Mouse (Mus musculus): ENCODE measurements at regions not wholly inside any gene's neighbourhood (a gene's known extent, or its start where the extent isn't known, plus 50 kb on each side); places are given as distances from the start of the nearest gene placed in this dataset.
"Not testable (repeated sequence)": the region's sequence is repeated elsewhere in the genome, so short reads cannot be mapped to it uniquely, and the experiment has no call there.

GRCm38 (mm10) chr12:65478674-65479073, 253.4 kb downstream of the Wdr20rt start:
- not testable (repeated sequence) for ATAC-seq (ENCODE audit: insufficient number of reproducible peaks, insufficient read depth, low FRiP score, low read depth); H3K27ac ChIP-seq (replicated peaks in 1 of 2; ENCODE audit: control insufficient read depth in 1 of 2, insufficient read depth in 1 of 2, low read depth in 2 of 2, low read length in 2 of 2); H3K9me3 ChIP-seq (ENCODE audit: control insufficient read depth, low read length); H3K9ac ChIP-seq (ENCODE audit: low read length); H3K36me3 ChIP-seq (ENCODE audit: control insufficient read depth, insufficient read depth, low read length); H3K4me3 ChIP-seq (ENCODE audit: control insufficient read depth in 1 of 2, insufficient read depth in 1 of 2, low read depth in 1 of 2, low read length in 2 of 2); H3K4me1 ChIP-seq (ENCODE audit: control insufficient read depth in 2 of 2, insufficient read depth in 2 of 2, low read length in 2 of 2); H3K4me2 ChIP-seq (ENCODE audit: low read length); H3K27me3 ChIP-seq (ENCODE audit: control insufficient read depth, insufficient read depth, low read length)
- WGBS, result 43% methylated on average over 9 of the region's 9 CpGs

GRCm38 (mm10) chr12:65480829-65481228, 255.5 kb downstream of the Wdr20rt start:
- H3K27me3 ChIP-seq (ENCODE audit: control insufficient read depth, insufficient read depth, low read length), result no peaks in the 10 kb centered on the region
- no peaks in the 10 kb centered on the region for H3K4me1 ChIP-seq (ENCODE audit: control insufficient read depth in 2 of 2, insufficient read depth in 2 of 2, low read length in 2 of 2)
- WGBS, result 77% methylated on average over 4 of the region's 4 CpGs
- no peak overlapping the region for H3K4me2 ChIP-seq (ENCODE audit: low read length)
- no peak for ATAC-seq (ENCODE audit: insufficient number of reproducible peaks, insufficient read depth, low FRiP score, low read depth)
- no peak overlapping the region for H3K27ac ChIP-seq (replicated peaks in 1 of 2; ENCODE audit: control insufficient read depth in 1 of 2, insufficient read depth in 1 of 2, low read depth in 2 of 2, low read length in 2 of 2)
- H3K4me3 ChIP-seq (ENCODE audit: control insufficient read depth in 1 of 2, insufficient read depth in 1 of 2, low read depth in 1 of 2, low read length in 2 of 2), result no peak overlapping the region
- H3K36me3 ChIP-seq (ENCODE audit: control insufficient read depth, insufficient read depth, low read length), result no peaks in the 10 kb centered on the region
- H3K9ac ChIP-seq (ENCODE audit: low read length), result no peak overlapping the region
- no peaks in the 10 kb centered on the region for H3K9me3 ChIP-seq (ENCODE audit: control insufficient read depth, low read length)

GRCm38 (mm10) chr12:65491092-65491491, 265.8 kb downstream of the Wdr20rt start:
- ATAC-seq (ENCODE audit: insufficient number of reproducible peaks, insufficient read depth, low FRiP score, low read depth), result no peak
- no peaks in the 10 kb centered on the region for H3K36me3 ChIP-seq (ENCODE audit: control insufficient read depth, insufficient read depth, low read length)
- no peak overlapping the region for H3K9ac ChIP-seq (ENCODE audit: low read length)
- H3K9me3 ChIP-seq (ENCODE audit: control insufficient read depth, low read length), result peaks cover 6% of the 10 kb centered on the region; the same call in 1 of the 2 replicates
- 76% methylated on average over 2 of the region's 2 CpGs for WGBS
- H3K4me2 ChIP-seq (ENCODE audit: low read length), result no peak overlapping the region
- no peaks in the 10 kb centered on the region for H3K27me3 ChIP-seq (ENCODE audit: control insufficient read depth, insufficient read depth, low read length)
- H3K4me1 ChIP-seq (ENCODE audit: control insufficient read depth in 2 of 2, insufficient read depth in 2 of 2, low read length in 2 of 2), result no peaks in the 10 kb centered on the region
- no peak overlapping the region for H3K27ac ChIP-seq (replicated peaks in 1 of 2; ENCODE audit: control insufficient read depth in 1 of 2, insufficient read depth in 1 of 2, low read depth in 2 of 2, low read length in 2 of 2)
- H3K4me3 ChIP-seq (ENCODE audit: control insufficient read depth in 1 of 2, insufficient read depth in 1 of 2, low read depth in 1 of 2, low read length in 2 of 2), result no peak overlapping the region

GRCm38 (mm10) chr12:65494388-65495030, 269.2 kb downstream of the Wdr20rt start:
- H3K36me3 ChIP-seq (ENCODE audit: control insufficient read depth, insufficient read depth, low read length), result no peaks in the 10 kb centered on the region
- H3K9me3 ChIP-seq (ENCODE audit: control insufficient read depth, low read length), result peaks cover 4% of the 10 kb centered on the region; the same call in 1 of the 2 replicates
- H3K27me3 ChIP-seq (ENCODE audit: control insufficient read depth, insufficient read depth, low read length), result no peaks in the 10 kb centered on the region
- no peak overlapping the region for H3K4me2 ChIP-seq (ENCODE audit: low read length)
- H3K9ac ChIP-seq (ENCODE audit: low read length), result no peak overlapping the region
- WGBS, result 79% methylated on average over 5 of the region's 5 CpGs
- no peak overlapping the region for H3K27ac ChIP-seq (replicated peaks in 1 of 2; ENCODE audit: control insufficient read depth in 1 of 2, insufficient read depth in 1 of 2, low read depth in 2 of 2, low read length in 2 of 2)
- no peak for ATAC-seq (ENCODE audit: insufficient number of reproducible peaks, insufficient read depth, low FRiP score, low read depth)
- H3K4me1 ChIP-seq (ENCODE audit: control insufficient read depth in 2 of 2, insufficient read depth in 2 of 2, low read length in 2 of 2), result no peaks in the 10 kb centered on the region; a peak in 1 of 4 replicates
- no peak overlapping the region for H3K4me3 ChIP-seq (ENCODE audit: control insufficient read depth in 1 of 2, insufficient read depth in 1 of 2, low read depth in 1 of 2, low read length in 2 of 2)

GRCm38 (mm10) chr12:65496613-65497012, 271.3 kb downstream of the Wdr20rt start:
- Histone ChIP-seq H3K27me3 (ENCODE audit: control insufficient read depth, insufficient read depth, low read length) (no peaks in the 10 kb centered on the region), H3K36me3 (ENCODE audit: control insufficient read depth, insufficient read depth, low read length) (no peaks in the 10 kb centered on the region), H3K9ac (ENCODE audit: low read length) (no peak overlapping the region), H3K9me3 (ENCODE audit: control insufficient read depth, low read length) (peaks cover 4% of the 10 kb centered on the region; the same call in 1 of the 2 replicates), H3K4me3 (ENCODE audit: control insufficient read depth in 1 of 2, insufficient read depth in 1 of 2, low read depth in 1 of 2, low read length in 2 of 2) (no peak overlapping the region), H3K27ac (replicated peaks in 1 of 2; ENCODE audit: control insufficient read depth in 1 of 2, insufficient read depth in 1 of 2, low read depth in 2 of 2, low read length in 2 of 2) (no peak overlapping the region), H3K4me2 (ENCODE audit: low read length) (no peak overlapping the region), H3K4me1 (ENCODE audit: control insufficient read depth in 2 of 2, insufficient read depth in 2 of 2, low read length in 2 of 2) (no peaks in the 10 kb centered on the region; a peak in 1 of 4 replicates)
- WGBS, result 55% methylated on average over 6 of the region's 6 CpGs
- no peak for ATAC-seq (ENCODE audit: insufficient number of reproducible peaks, insufficient read depth, low FRiP score, low read depth)

- no peaks in the 10 kb centered on the region; a peak in 1 of 4 replicates for H3K4me1 ChIP-seq (ENCODE audit: control insufficient read depth in 2 of 2, insufficient read depth in 2 of 2, low read length in 2 of 2)
- peaks cover 4% of the 10 kb centered on the region; the same call in 1 of the 2 replicates for H3K9me3 ChIP-seq (ENCODE audit: control insufficient read depth, low read length)
- no peak overlapping the region for H3K4me3 ChIP-seq (ENCODE audit: control insufficient read depth in 1 of 2, insufficient read depth in 1 of 2, low read depth in 1 of 2, low read length in 2 of 2)
- ATAC-seq (ENCODE audit: insufficient number of reproducible peaks, insufficient read depth, low FRiP score, low read depth), result no peak
- no peak overlapping the region for H3K9ac ChIP-seq (ENCODE audit: low read length)
- no peaks in the 10 kb centered on the region for H3K36me3 ChIP-seq (ENCODE audit: control insufficient read depth, insufficient read depth, low read length)
- H3K27me3 ChIP-seq (ENCODE audit: control insufficient read depth, insufficient read depth, low read length), result no peaks in the 10 kb centered on the region
- WGBS, result 67% methylated on average over 6 of the region's 6 CpGs
- no peak overlapping the region for H3K27ac ChIP-seq (replicated peaks in 1 of 2; ENCODE audit: control insufficient read depth in 1 of 2, insufficient read depth in 1 of 2, low read depth in 2 of 2, low read length in 2 of 2)
- no peak overlapping the region for H3K4me2 ChIP-seq (ENCODE audit: low read length)
Measured at GRCm38 (mm10) chr12:65497602-65498001, 272.3 kb downstream of the Wdr20rt start.

DNA sequence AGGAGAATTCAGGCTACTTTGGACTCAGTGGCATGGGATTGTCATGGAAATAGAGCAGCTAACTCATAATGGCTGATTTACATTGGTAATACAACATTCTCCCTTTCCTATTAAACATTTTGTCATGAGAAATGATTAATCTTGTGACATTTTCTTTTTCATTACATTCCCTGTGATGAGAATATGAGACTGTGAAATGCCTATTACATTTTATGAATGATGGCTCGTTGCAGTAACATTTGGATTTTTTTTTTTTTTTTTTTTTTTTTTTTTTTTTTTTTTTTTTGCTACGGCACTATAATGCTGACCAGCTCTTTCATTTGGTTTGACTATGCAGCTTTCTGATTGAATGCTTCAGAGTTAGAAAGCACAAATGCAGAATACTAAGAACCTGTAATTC, 276.1 kb downstream of the Wdr20rt start:
- WGBS, result 74% methylated on average over 2 of the region's 2 CpGs
- H3K4me3 ChIP-seq (ENCODE audit: control insufficient read depth in 1 of 2, insufficient read depth in 1 of 2, low read depth in 1 of 2, low read length in 2 of 2), result no peak overlapping the region
- no peak overlapping the region for H3K9ac ChIP-seq (ENCODE audit: low read length)
- no peaks in the 10 kb centered on the region for H3K27me3 ChIP-seq (ENCODE audit: control insufficient read depth, insufficient read depth, low read length)
- no peak overlapping the region for H3K27ac ChIP-seq (replicated peaks in 1 of 2; ENCODE audit: control insufficient read depth in 1 of 2, insufficient read depth in 1 of 2, low read depth in 2 of 2, low read length in 2 of 2)
- no peak for ATAC-seq (ENCODE audit: insufficient number of reproducible peaks, insufficient read depth, low FRiP score, low read depth)
- H3K9me3 ChIP-seq (ENCODE audit: control insufficient read depth, low read length), result no peaks in the 10 kb centered on the region
- H3K4me1 ChIP-seq (ENCODE audit: control insufficient read depth in 2 of 2, insufficient read depth in 2 of 2, low read length in 2 of 2), result no peaks in the 10 kb centered on the region; a peak in 1 of 4 replicates
- H3K4me2 ChIP-seq (ENCODE audit: low read length), result no peak overlapping the region
- no peaks in the 10 kb centered on the region for H3K36me3 ChIP-seq (ENCODE audit: control insufficient read depth, insufficient read depth, low read length)

DNA sequence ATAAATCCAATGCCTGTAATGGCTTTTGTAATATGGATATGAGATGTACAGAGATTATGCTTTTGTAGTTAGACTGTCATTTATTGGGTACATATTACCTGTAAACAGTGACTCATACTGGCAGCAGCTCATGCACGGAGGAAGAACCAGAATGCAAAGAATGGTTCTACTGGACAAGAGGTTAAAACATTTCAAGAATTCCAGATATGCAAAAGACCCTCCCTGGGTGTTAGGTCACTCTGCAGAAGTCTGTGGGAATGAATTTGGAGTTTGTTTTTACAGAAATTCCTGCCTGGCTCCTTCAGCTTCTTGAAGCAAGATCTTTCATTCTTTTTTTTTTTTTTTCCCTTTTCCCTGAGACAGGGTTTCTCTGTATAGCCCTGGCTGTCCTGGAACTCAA, 276.7 kb downstream of the Wdr20rt start:
- Histone ChIP-seq H3K36me3 (ENCODE audit: control insufficient read depth, insufficient read depth, low read length) (no peaks in the 10 kb centered on the region), H3K27ac (replicated peaks in 1 of 2; ENCODE audit: control insufficient read depth in 1 of 2, insufficient read depth in 1 of 2, low read depth in 2 of 2, low read length in 2 of 2) (no peak overlapping the region), H3K4me2 (ENCODE audit: low read length) (no peak overlapping the region), H3K4me1 (ENCODE audit: control insufficient read depth in 2 of 2, insufficient read depth in 2 of 2, low read length in 2 of 2) (no peaks in the 10 kb centered on the region; a peak in 1 of 4 replicates), H3K27me3 (ENCODE audit: control insufficient read depth, insufficient read depth, low read length) (no peaks in the 10 kb centered on the region), H3K9ac (ENCODE audit: low read length) (no peak overlapping the region), H3K4me3 (ENCODE audit: control insufficient read depth in 1 of 2, insufficient read depth in 1 of 2, low read depth in 1 of 2, low read length in 2 of 2) (no peak overlapping the region), H3K9me3 (ENCODE audit: control insufficient read depth, low read length) (no peaks in the 10 kb centered on the region)
- 10% methylated on average over 1 of the region's 1 CpGs for WGBS
- ATAC-seq (ENCODE audit: insufficient number of reproducible peaks, insufficient read depth, low FRiP score, low read depth), result no peak
